Mouse (Mus musculus): ENCODE data around the gene Lhpp.

Gene Lhpp

GRCm38 (mm10) chr7:132599071-132599975 lies 11.1 kb upstream of the Lhpp start, which contains the start of gene Nkx1-2:
Gene Nkx1-2 (minus strand): TSS chr7:132599637.
- no peak for DNase-seq (ENCODE audit: low read depth)

DNA sequence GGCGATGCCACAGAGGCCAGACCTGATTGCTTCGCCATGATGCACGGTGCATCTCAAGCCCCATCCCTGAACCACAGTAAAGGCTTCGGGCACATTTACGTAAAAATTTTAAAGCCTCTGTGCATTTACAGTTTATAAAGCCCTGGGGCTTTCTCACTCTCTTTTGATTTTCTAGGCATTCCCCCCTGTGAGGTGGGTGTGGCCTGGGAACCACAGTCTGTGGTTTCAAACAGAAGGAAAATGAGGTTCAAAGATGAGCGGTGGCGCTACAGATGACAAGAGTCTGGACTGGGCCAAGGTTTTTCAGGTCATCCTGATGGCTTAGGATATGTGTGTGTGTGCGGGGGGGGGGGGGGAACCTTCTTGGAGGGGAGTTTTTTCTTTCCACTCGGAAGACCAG lies 10.4 kb upstream of the Lhpp start:
- DNase-seq (ENCODE audit: low read depth), result peak; percentile 35

- no peak for DNase-seq (ENCODE audit: low read depth)
These were observed 9.5 kb upstream of the Lhpp start for GRCm38 (mm10) chr7:132600926-132601325.

GRCm38 (mm10) chr7:132604720-132605119 lies 5.7 kb upstream of the Lhpp start:
- no peak for DNase-seq (ENCODE audit: low read depth)

GRCm38 (mm10) chr7:132605689-132606088 lies 4.7 kb upstream of the Lhpp start:
- DNase-seq (ENCODE audit: low read depth), result no peak

- no peak for DNase-seq (ENCODE audit: low read depth)
These were observed 2.0 kb upstream of the Lhpp start for GRCm38 (mm10) chr7:132608316-132609020.

DNA sequence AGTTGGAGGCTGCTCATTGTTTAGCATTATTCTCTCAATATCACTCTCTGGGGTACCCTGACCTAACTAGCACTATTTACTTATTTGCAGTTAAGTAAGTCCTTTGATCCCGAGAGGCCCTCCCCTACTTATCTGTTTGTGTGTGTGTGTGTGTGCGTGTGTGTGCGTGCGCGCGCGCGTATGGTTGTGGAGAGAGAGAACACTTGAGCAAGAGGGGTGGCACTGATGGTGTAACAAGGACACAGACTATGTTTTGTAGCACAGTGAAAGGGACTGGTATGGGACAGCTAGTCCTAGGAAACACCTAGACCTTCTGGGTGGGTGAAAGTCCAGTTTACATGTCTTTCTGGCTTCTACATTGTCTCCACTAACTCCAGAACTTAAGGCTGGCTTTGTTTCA lies 1.1 kb downstream of the Lhpp start:
- DNase-seq (ENCODE audit: low read depth), result no peak

- DNase-seq (ENCODE audit: low read depth), result no peak
These were observed 4.9 kb downstream of the Lhpp start for GRCm38 (mm10) chr7:132615346-132615745.

DNA sequence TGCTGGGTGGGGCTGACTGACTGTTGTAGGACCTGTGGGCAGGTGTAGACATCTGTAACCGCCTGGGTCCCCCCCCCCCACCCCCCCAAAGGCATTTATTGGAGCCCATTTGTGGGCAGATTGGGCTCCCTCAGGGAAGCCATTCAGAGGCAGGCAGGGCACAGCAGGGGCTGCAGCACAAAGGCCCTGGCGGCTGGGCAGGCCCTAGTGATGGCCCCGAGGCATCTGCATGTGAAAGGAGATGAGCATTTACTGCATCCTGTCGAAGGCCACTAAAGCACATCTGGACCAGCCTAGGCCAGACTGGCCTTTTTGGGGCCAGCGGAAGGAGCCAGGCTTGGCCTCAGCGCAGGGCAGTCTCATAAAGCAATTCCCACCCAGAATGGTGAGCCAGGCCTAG lies 6.0 kb downstream of the Lhpp start:
- DNase-seq (ENCODE audit: low read depth), result no peak

DNA sequence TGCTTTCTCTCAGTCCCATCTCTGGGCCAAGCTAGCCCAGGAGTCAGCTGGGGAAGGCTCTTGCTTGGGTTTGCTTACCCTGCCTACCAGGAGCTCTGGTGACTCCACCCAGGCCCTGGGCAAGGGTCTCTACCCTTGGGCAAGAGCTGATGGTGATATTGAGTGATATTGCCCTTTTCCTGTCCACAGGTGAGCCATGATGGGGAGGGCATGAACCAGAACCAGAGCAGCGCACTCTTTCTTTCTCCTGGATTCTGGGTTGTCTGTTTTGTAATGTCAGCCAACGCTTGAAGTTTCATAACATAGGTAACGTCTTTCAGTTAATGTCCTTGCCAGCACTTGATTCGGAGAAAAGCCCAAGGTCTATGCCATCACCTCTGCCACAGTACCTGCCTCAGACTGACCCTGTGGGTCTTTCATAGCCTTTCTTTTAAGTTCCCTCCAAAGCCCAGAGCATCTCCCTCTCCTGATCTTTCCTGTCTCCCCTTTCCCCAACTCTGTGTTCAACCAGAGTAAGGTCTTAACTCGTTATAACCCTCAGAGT lies 6.7 kb downstream of the Lhpp start:
- no peak for DNase-seq (ENCODE audit: low read depth)

DNA sequence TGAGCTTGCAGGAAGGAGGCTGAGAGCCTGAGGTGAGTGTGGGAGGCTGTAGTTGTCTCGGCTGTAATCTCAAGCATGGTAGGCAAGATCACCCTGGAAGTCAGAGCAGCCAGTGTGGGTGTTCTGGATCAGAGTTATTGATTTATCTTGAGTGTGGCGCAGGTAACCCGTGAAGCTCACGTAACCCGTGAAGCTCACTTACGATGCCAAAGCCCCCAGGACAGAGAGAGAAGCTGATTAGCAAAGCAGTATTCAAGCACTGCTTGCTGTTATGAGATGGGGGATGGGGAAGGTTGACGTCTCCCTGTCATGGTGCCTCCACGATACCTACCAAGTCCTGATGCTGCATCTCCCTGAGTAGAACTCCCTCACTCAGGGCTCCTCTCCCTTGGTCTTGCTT lies 9.1 kb downstream of the Lhpp start:
- no peak for DNase-seq (ENCODE audit: low read depth)

DNA sequence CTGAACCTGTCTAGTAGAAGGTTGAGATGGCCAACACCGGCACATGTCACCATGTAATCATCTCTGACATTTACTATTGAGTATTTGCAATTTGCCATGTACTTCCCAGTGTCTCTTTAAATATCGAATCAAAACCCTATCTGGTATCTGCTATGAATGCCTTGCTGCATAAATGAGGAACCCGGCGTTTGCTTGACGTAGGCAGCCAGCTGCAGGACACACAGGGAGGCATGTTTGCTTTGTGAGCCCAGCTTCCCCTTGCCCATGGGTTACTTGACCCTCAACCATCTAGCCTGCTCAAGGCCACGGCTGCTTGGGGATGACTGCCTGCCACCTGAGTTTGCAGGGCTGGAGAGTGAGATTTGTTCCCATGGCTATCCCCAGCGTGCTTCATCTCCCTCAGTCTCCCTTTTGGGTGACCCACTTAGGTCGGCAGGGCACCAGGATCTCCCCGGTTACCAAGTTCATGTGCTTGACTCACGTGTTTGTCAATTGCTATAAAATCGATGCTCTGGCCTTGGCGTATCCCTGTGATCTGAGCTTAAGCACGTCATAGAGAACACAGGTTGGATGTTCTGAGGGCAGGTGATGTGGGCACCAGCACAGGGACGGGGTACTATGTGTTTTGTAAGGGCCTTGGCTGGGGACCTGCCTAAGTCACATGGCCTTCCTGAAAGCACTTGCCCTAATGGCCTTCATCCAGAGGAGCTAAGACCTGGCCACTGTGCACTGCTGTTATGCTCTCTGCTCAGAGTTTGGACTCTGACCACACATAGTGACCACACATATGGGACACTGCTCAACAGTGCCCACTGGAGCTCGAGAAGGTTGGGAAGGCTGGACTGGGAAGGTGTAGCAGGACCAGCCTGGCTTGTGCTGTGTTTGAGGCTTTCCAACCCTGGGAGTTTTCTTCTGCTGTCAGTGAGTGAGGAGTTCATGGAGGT lies 9.8 kb downstream of the Lhpp start:
- DNase-seq (ENCODE audit: low read depth), result no peak

DNA sequence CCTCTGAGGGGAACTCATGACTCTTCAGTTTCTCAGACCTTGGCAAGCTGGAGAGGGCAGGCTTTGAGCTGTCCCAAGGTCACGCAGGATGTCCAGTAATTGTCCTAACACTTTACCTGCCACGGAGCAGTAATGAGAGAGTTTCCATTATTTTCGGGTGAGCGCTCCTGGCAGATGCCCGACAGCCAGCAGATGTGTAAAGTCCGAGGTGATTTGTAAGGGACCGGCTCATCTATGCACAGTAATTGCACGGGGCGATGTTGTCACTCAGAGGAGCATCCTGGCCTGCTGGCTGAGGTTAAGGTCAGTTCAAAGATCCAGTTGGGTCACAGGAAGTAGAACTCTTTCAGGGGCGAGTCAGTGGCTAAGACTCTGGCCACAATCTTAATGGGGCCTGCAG lies 13.7 kb downstream of the Lhpp start:
- DNase-seq (ENCODE audit: low read depth), result no peak

DNA sequence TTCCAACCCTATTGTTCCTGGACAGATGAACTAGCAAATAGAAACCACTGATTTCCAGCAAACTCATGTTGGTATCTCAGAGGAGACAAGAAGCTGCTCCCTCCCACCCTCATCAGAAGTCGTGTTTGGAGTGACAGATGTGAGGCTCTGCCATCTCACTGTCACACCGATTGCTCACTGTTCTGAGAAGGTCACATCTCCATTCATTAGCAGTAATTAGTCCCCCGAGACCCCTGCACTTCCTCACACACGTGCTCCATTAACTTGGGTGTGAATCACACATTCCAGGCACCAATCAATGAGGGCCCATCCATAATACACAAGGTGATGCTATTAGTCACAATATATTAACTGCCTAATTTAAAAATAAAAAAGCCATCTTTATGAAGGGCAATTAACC lies 15.7 kb downstream of the Lhpp start:
- DNase-seq (ENCODE audit: low read depth), result no peak

GRCm38 (mm10) chr7:132627448-132627847 lies 17.0 kb downstream of the Lhpp start:
- no peak for DNase-seq (ENCODE audit: low read depth)

- DNase-seq (ENCODE audit: low read depth), result no peak
These were observed 20.9 kb downstream of the Lhpp start for GRCm38 (mm10) chr7:132631313-132631712.

DNA sequence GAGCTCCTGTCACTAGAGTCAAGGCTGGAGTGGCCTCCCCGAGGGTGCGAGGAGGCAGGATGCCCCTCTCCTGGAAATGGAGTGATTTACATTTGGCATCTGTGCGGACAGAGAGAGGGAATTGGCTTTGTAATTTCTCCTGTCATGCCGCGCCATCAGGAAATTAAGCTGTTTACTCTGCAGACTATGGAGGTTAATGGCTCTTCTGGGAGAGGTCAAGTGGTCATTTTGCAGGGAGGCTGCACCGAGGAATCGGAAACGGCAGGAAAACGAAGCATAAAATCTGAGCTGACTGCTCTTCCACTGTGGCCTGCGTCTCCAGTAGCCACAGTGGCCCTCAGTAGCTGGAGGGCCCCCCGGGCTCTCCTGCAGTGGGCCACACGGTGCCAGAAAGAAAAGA lies 26.9 kb downstream of the Lhpp start:
- DNase-seq (ENCODE audit: low read depth), result no peak

DNA sequence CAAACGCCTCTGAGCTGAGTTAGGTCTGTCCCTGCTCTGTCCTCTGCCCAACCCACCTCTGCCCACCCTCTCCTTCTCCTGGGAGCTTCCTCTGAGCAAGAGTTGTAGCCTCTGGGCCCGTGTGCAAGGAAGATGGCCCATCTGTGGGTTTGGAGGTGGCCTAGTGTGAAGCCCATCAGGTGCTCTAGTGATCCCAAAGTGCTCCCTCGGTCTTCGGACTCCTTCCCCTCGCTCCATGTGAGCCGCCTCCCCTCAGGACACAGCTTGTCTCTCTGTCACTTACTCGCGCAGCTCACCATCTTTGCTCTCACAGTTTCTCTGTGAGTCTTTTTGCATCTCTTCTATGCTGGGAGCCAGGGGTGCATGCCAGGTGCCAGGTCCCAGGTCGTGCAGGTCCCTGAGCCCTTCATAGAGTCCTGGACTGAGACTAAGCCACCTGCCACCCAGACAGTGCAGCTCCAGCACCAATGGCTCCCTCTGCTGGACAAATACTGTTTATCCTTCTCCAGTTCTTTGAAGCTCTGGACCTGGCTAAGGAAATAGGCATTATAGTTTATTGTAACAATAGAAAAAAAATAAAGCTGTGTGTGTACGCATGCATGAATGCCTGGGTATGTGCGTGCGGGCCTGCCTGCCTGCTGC lies 28.1 kb downstream of the Lhpp start:
- DNase-seq (ENCODE audit: low read depth), result peak; percentile 64

DNA sequence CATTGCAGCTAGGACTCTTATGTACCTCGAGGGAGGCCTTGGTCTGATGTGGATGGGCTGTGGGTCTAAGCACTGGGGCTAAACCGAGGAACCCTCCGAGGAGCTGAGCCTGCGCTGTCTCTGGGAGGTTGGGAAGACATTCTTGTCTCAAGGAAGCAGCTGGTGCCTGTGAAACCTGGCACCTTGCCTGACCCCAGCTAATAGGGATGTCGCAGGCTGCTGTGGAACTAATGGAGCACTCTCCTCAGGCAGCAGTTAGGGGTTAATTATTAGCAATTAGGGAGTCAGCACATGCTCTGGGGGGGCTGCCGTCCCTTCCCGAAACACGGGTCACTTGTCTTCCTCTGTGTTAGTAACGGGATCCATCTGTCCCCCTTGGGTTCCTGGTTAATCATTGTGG lies 30.5 kb downstream of the Lhpp start:
- DNase-seq (ENCODE audit: low read depth), result no peak

- DNase-seq (ENCODE audit: low read depth), result no peak
These were observed 31.2 kb downstream of the Lhpp start for GRCm38 (mm10) chr7:132641606-132642005.

GRCm38 (mm10) chr7:132644605-132645279 lies 34.3 kb downstream of the Lhpp start:
- no peak for DNase-seq (ENCODE audit: low read depth)

All from naive thymus-derived CD4-positive, alpha-beta T cell, adult 2 months (primary cell).